Mouse (Mus musculus): ENCODE data around the gene Gatb.
"Not testable (repeated sequence)": the region's sequence is repeated elsewhere in the genome, so short reads cannot be mapped to it uniquely, and the experiment has no call there.

The Gatb gene

GRCm38 (mm10) chr3:85573864-85574830 is at the start of gene Gatb:
Gatb (plus strand) TSS chr3:85574119.
- peak; percentile 99 for DNase-seq

DNA sequence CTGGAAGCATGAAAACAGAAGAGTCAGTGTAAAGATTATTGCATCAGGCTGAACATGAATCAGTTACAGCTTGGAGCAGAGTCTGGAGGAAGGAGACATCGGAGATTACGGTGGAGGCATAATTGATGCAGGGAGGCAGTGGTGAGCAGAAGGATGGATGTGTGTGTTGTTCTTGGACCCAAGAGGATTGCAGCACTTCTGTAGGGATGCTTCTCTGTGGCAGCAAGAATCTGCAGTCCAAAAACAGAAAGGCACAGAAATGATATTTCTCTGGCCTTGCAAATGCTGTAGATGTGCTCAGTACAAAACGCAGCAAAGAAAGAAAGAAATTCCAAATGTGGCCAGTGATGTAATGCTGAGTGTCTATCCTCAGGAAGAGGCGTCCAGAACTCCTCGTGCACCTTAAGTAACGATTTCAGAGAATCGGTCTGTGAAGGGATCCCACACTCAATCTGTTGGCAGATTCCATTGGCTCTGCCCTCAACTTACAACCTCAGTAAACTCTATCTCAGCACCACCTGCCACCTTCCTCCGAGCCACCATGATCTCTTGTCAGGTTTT is 43.2 kb upstream of the Gatb start:
- no peak for DNase-seq

- no peak for DNase-seq
These were observed 41.5 kb upstream of the Gatb start for GRCm38 (mm10) chr3:85532376-85532775.

GRCm38 (mm10) chr3:85535042-85535441 is 38.9 kb upstream of the Gatb start:
- peak; percentile 60 for DNase-seq

- no peak for DNase-seq
These were observed 38.0 kb upstream of the Gatb start for GRCm38 (mm10) chr3:85535621-85536520.

GRCm38 (mm10) chr3:85542765-85543164 is 31.2 kb upstream of the Gatb start:
- no peak for DNase-seq

- no peak for DNase-seq
These were observed 30.3 kb upstream of the Gatb start for GRCm38 (mm10) chr3:85543652-85544051.

- DNase-seq: no peak
These were observed 23.6 kb upstream of the Gatb start for GRCm38 (mm10) chr3:85550312-85550711.

DNA sequence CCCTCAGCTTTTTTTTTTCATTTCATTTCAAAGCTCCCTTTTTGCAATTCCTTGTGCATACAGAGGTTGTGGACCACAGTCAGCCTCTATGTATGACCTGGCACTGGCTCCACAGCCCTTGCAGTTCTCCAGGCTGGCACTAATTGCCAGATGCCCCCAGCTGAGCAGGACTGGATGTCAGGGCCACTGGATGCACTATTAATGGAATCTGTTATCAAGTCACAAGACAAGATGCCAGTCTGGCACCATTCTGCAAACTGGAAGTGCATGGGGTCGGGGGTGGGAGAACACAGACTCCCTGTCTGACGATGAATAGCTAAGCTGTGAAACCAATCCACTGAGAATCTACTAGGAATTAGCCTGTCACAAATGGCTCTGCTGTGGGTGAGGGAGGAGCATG is 22.6 kb upstream of the Gatb start:
- DNase-seq: no peak

DNA sequence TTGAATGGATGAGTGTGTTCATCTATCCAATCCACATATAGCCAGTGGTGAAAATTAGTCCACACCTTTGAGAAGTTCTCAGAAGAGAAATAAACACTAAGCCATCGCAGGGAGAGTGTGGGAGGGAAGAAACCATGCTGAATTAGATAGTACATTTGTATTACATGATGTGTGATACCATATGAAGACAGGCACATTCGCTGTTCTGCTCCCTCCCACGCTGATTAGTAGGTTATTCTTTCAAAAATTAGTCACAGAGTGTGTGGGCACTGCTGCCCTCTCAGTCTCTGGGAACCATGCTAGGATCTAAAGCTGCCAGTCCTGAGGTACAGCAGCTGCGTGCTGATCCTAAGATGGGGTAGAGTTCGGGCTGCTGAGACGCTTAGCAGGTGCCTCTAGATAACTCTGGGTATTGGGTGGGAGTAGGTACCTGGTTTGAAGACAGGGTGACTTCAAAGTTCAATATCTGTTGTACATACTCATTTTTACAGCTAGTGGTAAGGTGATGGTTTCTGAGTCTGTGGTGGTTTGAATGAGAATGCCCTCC is 20.1 kb upstream of the Gatb start:
- DNase-seq: no peak

DNA sequence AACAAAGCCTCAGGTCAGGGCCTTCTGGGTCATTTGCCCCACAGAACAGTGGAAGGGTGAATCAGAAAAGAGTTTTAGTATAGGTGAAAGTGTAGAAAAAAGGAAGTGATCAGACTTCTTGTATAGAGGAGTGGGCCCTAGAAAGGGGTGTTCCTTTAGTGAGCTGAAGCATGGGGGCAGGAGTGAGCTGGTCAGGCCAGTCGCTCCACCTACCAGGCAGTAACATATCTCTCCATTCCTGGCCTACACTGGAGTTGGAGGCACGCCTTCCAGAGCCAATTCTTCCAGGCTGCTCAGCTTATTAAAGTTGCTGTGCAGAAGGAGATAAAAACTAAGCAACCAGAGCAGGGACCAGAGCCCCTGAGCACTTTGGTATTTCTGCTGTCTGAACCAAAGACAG is 9.3 kb upstream of the Gatb start:
- DNase-seq: no peak

- peak; percentile 69 for DNase-seq
These were observed 2.6 kb upstream of the Gatb start for GRCm38 (mm10) chr3:85571276-85571675.

- DNase-seq: not testable (repeated sequence)
These were observed 1.4 kb upstream of the Gatb start for GRCm38 (mm10) chr3:85572502-85572901.

DNA sequence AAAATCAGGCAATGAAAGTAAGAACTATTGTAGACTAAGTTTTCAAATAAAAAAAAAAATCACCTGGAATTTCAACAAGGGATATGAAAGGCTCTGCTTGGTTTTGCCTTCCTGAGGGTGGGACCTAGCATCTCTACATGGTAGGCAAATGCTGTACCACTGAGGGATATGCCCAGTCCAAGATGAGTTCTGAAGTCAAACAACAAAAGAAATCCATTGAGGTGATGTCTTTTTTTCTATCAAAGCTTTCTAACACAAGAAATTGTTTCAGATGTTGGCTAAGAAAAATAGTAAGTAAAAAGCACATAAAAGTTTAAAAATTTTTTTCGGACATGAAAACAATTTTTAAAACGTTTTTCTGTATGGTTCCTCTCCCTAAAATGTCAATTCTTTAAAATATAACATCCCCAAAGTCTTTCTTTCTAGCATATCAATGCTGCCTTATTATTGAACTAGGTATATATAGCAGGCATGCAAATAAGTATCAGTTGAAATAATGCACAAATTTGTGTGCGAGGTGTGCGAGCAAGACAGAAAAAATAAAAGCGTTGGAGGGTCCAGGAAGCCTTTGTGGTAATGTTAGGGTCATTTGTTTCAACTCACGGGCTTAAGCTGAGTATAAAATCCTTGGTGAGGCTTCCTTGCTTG is 579 bp upstream of the Gatb start:
- DNase-seq: no peak

DNA sequence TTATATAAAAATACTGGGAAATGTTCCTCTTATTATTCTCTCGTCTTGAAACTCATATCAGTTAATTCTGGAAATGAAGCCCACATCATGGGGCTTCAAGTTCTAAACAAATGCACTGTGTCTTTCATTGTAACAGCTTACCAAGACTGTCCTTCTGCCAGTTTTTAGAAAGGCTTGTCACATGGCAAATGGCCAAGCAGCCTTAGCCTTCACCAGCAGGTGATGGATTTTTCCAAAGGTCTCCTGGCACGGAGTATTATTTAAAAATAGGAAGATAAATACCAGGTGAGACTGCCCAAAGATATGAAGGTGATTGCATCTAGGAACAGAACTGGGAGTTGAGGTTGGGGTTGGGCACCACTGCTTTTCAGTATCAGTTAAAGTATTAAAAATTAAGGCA is 8.8 kb downstream of the Gatb start:
- no peak for DNase-seq

DNA sequence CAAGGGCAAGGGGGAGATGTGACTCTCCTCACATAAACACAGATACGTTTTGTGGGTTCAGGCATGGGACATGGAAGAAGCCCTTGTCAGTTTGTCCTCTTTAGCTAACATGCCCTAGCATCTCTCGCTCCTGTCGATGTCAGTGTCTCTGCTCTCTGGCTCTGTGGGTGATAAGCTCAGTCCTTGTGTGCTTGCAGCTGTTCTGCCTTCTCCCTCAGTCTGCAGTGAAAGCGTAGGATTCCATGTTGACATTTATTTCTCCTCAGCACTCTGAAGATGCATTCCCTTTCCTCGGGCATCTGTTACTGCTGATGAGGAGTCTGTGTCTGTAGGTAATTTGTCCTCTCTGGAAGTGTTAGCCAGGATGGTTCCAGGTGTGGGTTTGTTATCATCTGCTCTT is 9.3 kb downstream of the Gatb start:
- DNase-seq: no peak

DNA sequence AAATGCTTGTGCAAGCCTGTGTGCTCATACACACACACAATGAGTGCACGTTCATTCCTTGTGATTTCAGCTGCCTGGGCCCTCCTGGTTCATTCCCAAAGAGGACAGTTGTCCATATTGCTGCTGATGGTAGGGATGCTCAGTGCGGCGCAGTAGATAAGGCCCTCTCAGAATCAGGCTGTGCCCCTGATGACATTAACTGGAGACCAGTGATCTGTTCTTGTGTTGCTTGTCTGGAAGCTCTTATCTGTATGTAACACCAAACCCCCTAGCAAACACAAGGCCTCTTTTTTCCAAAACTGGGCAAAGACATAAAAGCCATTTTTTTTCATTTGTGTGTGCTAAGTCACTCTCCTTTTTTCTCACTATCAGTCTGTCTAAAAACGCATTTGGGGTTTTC is 11.0 kb downstream of the Gatb start:
- DNase-seq: no peak

- no peak for DNase-seq
These were observed 14.8 kb downstream of the Gatb start for GRCm38 (mm10) chr3:85588701-85589100.

GRCm38 (mm10) chr3:85590090-85590754 is 16.3 kb downstream of the Gatb start:
- no peak for DNase-seq

GRCm38 (mm10) chr3:85592067-85592466 is 18.1 kb downstream of the Gatb start:
- DNase-seq: no peak

- DNase-seq: no peak
These were observed 18.8 kb downstream of the Gatb start for GRCm38 (mm10) chr3:85592640-85593252.

All from cerebellum, adult 8-10 months (tissue).